Mouse (Mus musculus) right cerebral cortex, postnatal 4 days (tissue): ENCODE results near the gene Nhsl1.

ENCODE experiments used
- DNase-seq: peaks from one replicate; pipeline ENCODE4 v3.0.0-alpha.2; 2022

Nhsl1 gene

GRCm38 (mm10) chr10:18318916-18319481 is at the start of gene Nhsl1:
TSS of gene Nhsl1 (plus strand) at chr10:18318985.
- peak; percentile 51 for DNase-seq

- no peak for DNase-seq
These were observed 42.6 kb upstream of the Nhsl1 start for GRCm38 (mm10) chr10:18276090-18276734.

GRCm38 (mm10) chr10:18283991-18284390 is 34.8 kb upstream of the Nhsl1 start:
- no peak for DNase-seq

GRCm38 (mm10) chr10:18289512-18289911 is 29.3 kb upstream of the Nhsl1 start:
- no peak for DNase-seq

GRCm38 (mm10) chr10:18305106-18305505 is 13.7 kb upstream of the Nhsl1 start:
- no peak for DNase-seq

- DNase-seq = peak; percentile 5
These were observed 3.7 kb upstream of the Nhsl1 start for GRCm38 (mm10) chr10:18315071-18315470.

- DNase-seq = no peak
These were observed 1.3 kb upstream of the Nhsl1 start for GRCm38 (mm10) chr10:18317521-18317920.

- DNase-seq = peak; percentile 34
These were observed 547 bp upstream of the Nhsl1 start for GRCm38 (mm10) chr10:18317961-18318915.

GRCm38 (mm10) chr10:18319691-18320090 is 906 bp downstream of the Nhsl1 start:
- no peak for DNase-seq

- DNase-seq = no peak
These were observed 3.1 kb downstream of the Nhsl1 start for GRCm38 (mm10) chr10:18321861-18322260.

- DNase-seq = no peak
These were observed 4.9 kb downstream of the Nhsl1 start for GRCm38 (mm10) chr10:18323701-18324100.

GRCm38 (mm10) chr10:18328331-18328908 is 9.6 kb downstream of the Nhsl1 start:
- no peak for DNase-seq

GRCm38 (mm10) chr10:18329096-18330038 is 10.6 kb downstream of the Nhsl1 start:
- peak; percentile 18 for DNase-seq

GRCm38 (mm10) chr10:18330445-18330844 is 11.7 kb downstream of the Nhsl1 start:
- DNase-seq = no peak

- no peak for DNase-seq
These were observed 14.8 kb downstream of the Nhsl1 start for GRCm38 (mm10) chr10:18333575-18333974.

GRCm38 (mm10) chr10:18334176-18334575 is 15.4 kb downstream of the Nhsl1 start:
- no peak for DNase-seq

- DNase-seq = no peak
These were observed 15.9 kb downstream of the Nhsl1 start for GRCm38 (mm10) chr10:18334734-18335133.

- no peak for DNase-seq
These were observed 18.9 kb downstream of the Nhsl1 start for GRCm38 (mm10) chr10:18337725-18338124.

GRCm38 (mm10) chr10:18339386-18339785 is 20.6 kb downstream of the Nhsl1 start:
- DNase-seq = no peak

GRCm38 (mm10) chr10:18340930-18341329 is 22.1 kb downstream of the Nhsl1 start:
- no peak for DNase-seq

GRCm38 (mm10) chr10:18341444-18342196 is 22.8 kb downstream of the Nhsl1 start:
- DNase-seq = no peak
